Mouse (Mus musculus): ENCODE data around the gene Lrrc36. TPM values are rescaled to one million over a fixed set of nuclear protein-coding genes. Genes with fewer than 3 reads are reported as not detected.

The Lrrc36 gene
- total RNA-seq, 2 experiments from 2014 or later = 0.32 to 0.79 TPM

GRCm38 (mm10) chr8:105475742-105476141 lies 62.4 kb downstream of the Lrrc36 start:
- DNase-seq (ENCODE audit: extremely low spot score in 1 of 2, low spot score in 2 of 2) = no peak
- intact Hi-C loops (cut with DNase I) = no loop called here

- intact Hi-C loops (cut with DNase I) = no loop called here
- DNase-seq (ENCODE audit: extremely low spot score in 1 of 2, low spot score in 2 of 2) = no peak
Observed at GRCm38 (mm10) chr8:105476161-105476560, 62.8 kb downstream of the Lrrc36 start.

DNA sequence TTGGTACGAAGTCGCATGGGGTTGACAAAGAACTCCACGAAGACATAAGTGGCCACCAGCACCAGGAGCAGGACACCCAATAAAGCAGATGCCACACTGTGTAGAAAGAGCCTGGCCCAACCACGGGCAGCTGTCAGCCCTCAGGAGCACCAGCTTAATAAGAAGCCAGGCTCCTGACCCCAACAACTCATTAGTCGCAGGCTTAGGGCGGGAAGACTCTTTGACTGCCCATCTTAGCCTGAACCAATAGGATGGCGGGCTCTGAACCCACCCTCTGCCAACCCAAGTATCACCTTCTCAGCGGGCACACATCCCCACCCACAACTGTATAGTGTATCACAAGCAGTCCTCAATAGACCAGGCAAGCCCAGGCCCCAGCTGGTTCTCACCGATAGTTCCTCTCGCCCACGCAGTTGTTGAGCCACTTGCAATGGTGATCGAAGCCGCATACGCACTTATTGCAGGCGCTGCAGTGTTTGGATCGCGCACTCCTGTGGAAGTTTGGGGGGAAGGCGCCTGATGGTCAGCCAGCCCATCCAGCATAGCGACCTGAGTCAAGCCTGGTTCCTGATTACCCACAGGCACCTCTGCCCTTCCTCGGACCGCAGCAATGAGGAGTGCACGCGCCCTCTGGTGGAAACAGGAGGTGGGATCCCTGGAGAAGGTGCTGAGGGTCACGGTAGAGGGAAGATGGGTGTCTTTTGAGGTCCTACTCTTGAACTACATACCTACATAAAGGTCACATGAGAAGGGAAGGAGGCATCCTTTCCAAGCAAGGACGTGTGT lies 63.5 kb downstream of the Lrrc36 start:
- peak in 1 of 2 experiments; percentile 72 for DNase-seq (ENCODE audit: extremely low spot score in 1 of 2, low spot score in 2 of 2)
- intact Hi-C loops (cut with DNase I) = no loop called here

- no peak for DNase-seq (ENCODE audit: extremely low spot score in 1 of 2, low spot score in 2 of 2)
- intact Hi-C loops (cut with DNase I) = no loop called here
Observed at GRCm38 (mm10) chr8:105477792-105478191, 64.4 kb downstream of the Lrrc36 start.

- no peak for DNase-seq (ENCODE audit: extremely low spot score in 1 of 2, low spot score in 2 of 2)
- intact Hi-C loops (cut with DNase I) = no loop called here
Observed at GRCm38 (mm10) chr8:105481013-105481412, 67.6 kb downstream of the Lrrc36 start.

GRCm38 (mm10) chr8:105481453-105481852 lies 68.1 kb downstream of the Lrrc36 start:
- DNase-seq (ENCODE audit: extremely low spot score in 1 of 2, low spot score in 2 of 2) = no peak
- intact Hi-C loops (cut with DNase I) = no loop called here

DNA sequence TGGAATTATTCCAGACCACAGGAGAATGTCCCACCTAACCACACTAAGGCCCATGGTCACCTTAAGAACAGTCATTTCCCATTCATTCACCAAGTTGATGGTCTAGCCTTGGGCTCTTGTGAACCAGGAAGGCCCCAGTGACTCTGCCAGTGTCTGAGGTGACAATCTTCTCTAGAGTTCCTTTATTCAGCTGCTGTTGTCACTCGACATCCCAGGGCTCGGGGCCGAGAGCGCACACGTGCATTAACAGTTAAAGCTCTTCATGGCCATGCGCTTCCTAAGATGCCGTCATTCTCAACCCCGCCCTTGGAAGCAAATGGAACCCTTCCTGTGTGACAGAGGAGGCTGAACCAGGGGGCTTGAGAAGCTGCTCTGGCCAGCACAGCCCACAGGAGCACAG lies 68.8 kb downstream of the Lrrc36 start:
- DNase-seq (ENCODE audit: extremely low spot score in 1 of 2, low spot score in 2 of 2) = no peak
- intact Hi-C loops (cut with DNase I) = no loop called here

DNA sequence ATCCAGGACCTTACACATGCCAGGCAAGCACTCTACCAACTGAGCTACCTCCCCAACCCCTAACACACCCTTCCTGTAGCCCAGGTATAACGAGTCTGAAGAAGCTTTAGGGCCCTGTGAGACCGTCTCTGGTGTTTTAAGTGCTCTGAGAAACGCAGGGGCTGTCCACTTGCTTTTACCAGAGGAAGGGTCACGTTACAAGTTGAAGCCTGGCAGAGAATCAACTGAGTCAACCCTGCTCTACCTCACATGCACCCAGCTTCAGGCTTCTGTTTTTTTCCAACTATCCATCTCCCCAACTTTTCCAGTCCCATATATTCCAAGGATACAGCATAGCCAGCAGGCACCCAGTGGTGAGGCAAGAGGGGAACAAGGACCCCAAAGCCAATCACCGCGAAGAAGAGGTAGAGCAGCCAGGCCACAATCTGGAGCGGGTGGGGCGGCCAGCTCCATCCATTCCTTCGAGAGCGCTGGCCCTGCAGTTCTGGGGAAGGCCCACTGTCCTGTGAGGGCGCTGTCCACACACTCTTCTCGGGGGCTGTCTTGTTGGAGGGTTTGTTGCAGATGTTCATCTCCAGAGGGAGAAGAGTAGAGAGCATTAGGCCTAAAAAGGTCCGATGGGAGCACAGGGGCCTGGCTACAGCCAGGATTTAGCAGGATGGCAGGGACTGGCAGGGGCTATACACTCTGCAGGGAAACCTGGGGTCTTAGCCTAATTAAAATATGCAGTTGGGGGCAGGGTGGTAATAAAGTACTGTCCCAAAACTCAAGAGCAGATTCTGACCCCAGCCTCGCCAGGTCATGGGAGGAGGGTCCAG lies 70.0 kb downstream of the Lrrc36 start:
- intact Hi-C loops (cut with DNase I) = no loop called here
- peak in 1 of 2 experiments; percentile 73 for DNase-seq (ENCODE audit: extremely low spot score in 1 of 2, low spot score in 2 of 2)

DNA sequence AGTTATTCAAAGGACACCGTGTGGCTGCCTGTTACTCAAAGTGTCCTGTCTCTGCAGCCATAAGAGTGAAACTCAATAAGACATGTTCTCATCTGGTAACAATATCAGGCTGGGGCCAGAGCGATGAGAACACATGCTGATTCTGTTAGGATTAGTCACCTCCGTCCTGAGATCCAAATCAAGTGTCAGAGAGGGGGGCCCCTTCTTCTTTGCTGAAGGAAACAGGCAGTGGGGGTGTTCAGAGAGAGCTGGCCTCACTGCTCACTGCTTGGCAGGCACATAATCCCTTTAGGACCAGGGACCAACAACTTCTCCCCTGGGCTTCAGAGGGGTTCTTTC lies 70.6 kb downstream of the Lrrc36 start:
- no peak for DNase-seq (ENCODE audit: extremely low spot score in 1 of 2, low spot score in 2 of 2)
- intact Hi-C loops (cut with DNase I) = no loop called here

DNA sequence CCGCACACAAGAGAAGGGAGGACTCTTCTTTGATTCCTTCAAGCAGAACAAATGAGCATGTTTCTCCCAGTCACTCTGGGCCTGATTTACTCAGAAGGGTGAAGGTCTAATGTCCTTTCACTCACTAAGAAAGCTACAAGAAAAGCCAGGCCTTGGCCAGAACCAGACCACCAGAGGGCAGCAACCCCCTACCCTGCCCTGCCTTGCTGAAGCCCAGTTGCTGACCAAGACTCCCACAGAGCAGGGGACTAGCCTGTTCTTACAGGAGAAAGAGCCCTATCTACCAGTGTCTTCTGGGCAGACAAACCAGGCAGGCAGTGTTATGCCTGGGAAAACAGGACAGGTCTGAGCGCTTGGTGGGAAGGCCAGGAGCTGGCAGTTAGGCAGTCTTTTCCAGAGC lies 71.0 kb downstream of the Lrrc36 start:
- intact Hi-C loops (cut with DNase I) = no loop called here
- peak in 1 of 2 experiments; percentile 73 for DNase-seq (ENCODE audit: extremely low spot score in 1 of 2, low spot score in 2 of 2)

DNA sequence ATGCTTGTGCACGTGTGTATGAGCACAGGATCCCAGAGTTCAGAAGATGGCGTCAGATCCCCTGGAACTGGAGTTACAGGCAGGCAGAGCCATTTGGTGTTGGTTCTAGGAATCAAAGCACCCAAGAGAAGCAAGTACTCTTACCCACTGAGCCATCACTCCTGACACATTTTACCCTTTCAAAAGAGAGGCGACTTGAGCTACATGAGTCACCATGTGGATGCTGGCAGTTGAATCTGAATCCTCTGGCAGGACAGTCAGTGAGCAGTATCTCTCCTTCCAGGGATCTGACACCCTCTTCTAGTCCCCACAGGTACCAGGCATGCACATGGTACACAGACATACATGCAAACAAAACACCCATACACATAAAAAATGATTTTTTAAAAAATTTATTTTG lies 74.7 kb downstream of the Lrrc36 start:
- no peak for DNase-seq (ENCODE audit: extremely low spot score in 1 of 2, low spot score in 2 of 2)
- intact Hi-C loops (cut with DNase I) = no loop called here

DNA sequence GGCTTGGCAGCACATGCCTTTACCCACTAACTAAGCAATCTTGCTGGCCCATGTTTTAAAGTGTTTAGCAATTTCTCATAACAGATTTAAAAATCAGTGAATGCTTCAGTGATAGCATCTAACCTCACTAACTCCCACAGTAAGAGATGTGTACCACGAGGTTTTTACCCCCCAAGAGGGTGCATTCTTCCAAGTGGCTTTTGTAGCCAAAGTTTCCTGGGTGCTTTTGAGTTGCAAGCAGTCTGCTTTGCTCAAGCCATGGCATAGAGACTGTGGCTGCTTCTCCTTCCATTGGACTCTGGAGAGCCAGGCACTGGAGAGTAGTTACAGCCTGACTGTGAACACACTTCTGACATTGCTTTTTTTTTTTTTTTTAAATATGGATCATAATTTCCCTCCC lies 75.9 kb downstream of the Lrrc36 start:
- no peak for DNase-seq (ENCODE audit: extremely low spot score in 1 of 2, low spot score in 2 of 2)
- intact Hi-C loops (cut with DNase I) = no loop called here

- no peak for DNase-seq (ENCODE audit: extremely low spot score in 1 of 2, low spot score in 2 of 2)
- intact Hi-C loops (cut with DNase I) = no loop called here
Observed at GRCm38 (mm10) chr8:105493495-105493894, 80.1 kb downstream of the Lrrc36 start.

DNA sequence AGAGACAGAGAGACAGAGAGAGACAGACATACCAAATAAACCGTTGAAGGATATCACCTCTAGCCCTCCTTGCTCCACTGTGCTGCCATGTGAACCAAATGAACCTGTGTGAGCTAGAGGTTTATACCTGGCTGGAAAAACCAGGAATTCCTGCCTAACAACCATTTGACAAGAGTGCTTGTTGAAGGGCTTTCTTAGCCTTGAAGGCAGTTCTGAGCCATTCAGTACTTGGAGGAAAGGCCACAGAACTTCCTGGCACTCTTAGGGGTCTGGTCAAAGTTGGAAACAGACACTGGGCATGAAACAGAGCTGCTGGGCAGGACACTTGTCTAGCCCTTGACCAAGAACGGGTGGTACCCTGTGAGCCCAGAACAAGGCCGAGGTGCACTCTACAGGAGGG lies 81.2 kb downstream of the Lrrc36 start:
- intact Hi-C loops (cut with DNase I) = no loop called here

GRCm38 (mm10) chr8:105495350-105496302 lies 82.3 kb downstream of the Lrrc36 start:
- DNase-seq (ENCODE audit: extremely low spot score in 1 of 2, low spot score in 2 of 2) = no peak
- intact Hi-C loops (cut with DNase I) = no loop called here

More for the DNA sequence above, 81.2 kb downstream of the Lrrc36 start:
- DNase-seq (ENCODE audit: extremely low spot score in 1 of 2, low spot score in 2 of 2) = no peak

DNA sequence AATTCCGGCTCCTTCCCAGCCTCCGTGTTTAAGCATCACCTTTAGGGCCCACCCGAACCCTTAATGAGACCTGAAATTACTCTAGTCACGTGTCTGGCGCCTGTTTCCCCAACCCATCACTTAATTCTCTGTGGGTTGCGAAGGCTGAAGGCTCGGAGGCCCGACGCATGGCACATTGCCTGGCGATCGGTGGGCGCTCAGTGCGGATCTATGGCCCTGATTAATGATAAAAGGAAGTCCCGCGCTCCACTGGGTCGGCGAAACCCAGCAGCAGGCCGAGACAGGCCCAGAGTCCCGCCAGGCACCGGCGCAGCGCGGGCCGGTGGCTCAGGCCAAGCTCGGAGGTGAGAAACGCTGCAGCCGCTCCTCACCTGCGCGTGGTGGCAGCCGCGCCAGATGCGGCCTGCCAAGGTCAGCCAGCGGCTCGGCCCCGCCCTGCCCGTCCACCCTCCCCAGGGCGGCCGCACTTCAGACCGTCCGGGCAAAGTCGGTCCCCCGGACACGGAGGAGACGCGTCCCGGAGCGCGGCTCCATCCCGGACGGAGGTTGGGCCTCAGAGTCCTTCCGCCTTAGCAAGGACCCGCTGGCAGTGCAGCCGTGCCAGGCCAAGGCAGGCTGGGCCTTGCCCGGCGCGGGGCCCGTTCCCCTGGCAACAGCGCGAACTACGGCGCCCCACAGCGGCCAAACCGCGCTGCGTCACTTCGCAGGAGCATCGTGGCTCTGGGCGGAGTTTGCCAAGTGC lies 83.2 kb downstream of the Lrrc36 start, which contains the start of gene Zdhhc1:
Gene Zdhhc1, minus strand, starts transcription at position 464 of the 742 bp plus-strand sequence.
- intact Hi-C loops (cut with DNase I) = no loop called here
- peak; percentile 80 to 93 for DNase-seq (ENCODE audit: extremely low spot score in 1 of 2, low spot score in 2 of 2)

DNA sequence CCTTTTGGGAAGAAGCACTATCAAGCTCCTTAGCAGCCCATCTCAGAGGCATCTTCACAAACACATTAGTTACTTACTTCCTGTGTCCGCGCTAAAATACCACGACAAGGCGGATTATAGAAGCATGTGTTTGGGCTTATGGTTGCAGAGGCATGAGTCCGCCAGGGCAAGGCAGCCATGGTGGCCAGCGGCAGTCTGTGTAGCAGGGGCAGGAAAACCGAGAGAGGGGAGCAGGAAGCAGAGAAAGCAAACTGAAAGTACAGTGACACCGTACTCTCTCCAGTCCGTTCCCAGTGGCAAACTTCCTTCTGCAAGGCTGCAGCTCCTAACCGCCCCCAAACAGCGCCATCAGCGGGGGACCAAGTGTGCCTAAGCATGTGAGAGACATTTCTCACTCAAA lies 86.4 kb downstream of the Lrrc36 start:
- DNase-seq (ENCODE audit: extremely low spot score in 1 of 2, low spot score in 2 of 2) = no peak
- intact Hi-C loops (cut with DNase I) = no loop called here

GRCm38 (mm10) chr8:105504617-105505016 lies 91.2 kb downstream of the Lrrc36 start:
- no peak for DNase-seq (ENCODE audit: extremely low spot score in 1 of 2, low spot score in 2 of 2)
- intact Hi-C loops (cut with DNase I) = no loop called here
